Mouse (Mus musculus) forebrain, embryonic 11.5 days (tissue): ENCODE results near the gene Glp1r. TPM values are rescaled to one million over a fixed set of nuclear protein-coding genes. Genes with fewer than 3 reads are reported as not detected.

Experiments
- ATAC-seq: fragments of 200-750 bp; cut with Nextera tagmentation; replicated peaks from 2 replicates; pipeline ENCODE4 v1.8.0; 2017; ENCODE audit warnings: moderate TSS enrichment; ENCODE audit not compliant: low FRiP score
- DNase-seq: peaks from one replicate; pipeline ENCODE4 v3.0.0-alpha.2; 2017; ENCODE audit warnings: low spot score
- H3K27ac ChIP-seq: fragments of 300-500 bp; sonication (generic); 2 replicates; pipeline ENCODE4 v1.5.1; 2014; ENCODE audit warnings: low read depth, low read length
- H3K27me3 ChIP-seq: fragments of 300-500 bp; sonication (generic); 2 replicates; pipeline ENCODE4 v1.6.1; 2014; ENCODE audit warnings: mild to moderate bottlenecking, low read length, mixed read lengths; ENCODE audit not compliant: control insufficient read depth, insufficient read depth
- H3K36me3 ChIP-seq: fragments of 300-500 bp; sonication (generic); 2 replicates; pipeline ENCODE4 v1.6.1; 2014; ENCODE audit warnings: mild to moderate bottlenecking, low read length, moderate library complexity, mixed read lengths; ENCODE audit not compliant: control insufficient read depth, insufficient read depth
- H3K4me1 ChIP-seq: fragments of 300-500 bp; sonication (generic); replicated peaks from 2 replicates; pipeline ENCODE4 v1.6.1; 2014; ENCODE audit warnings: low read length, mixed read lengths; ENCODE audit not compliant: control insufficient read depth, insufficient read depth
- H3K4me2 ChIP-seq: fragments of 300-500 bp; sonication (generic); 2 replicates; pipeline ENCODE4 v1.6.1; 2014; ENCODE audit warnings: low read depth, mild to moderate bottlenecking, low read length, moderate library complexity, mixed read lengths; ENCODE audit not compliant: severe bottlenecking
- H3K4me3 ChIP-seq: fragments of 300-500 bp; sonication (generic); 2 replicates; pipeline ENCODE4 v1.5.1; 2014; ENCODE audit warnings: low read depth, low read length
- H3K9ac ChIP-seq: fragments of 300-500 bp; sonication (generic); 2 replicates; pipeline ENCODE4 v1.6.1; 2014; ENCODE audit warnings: low read length
- H3K9me3 ChIP-seq: fragments of 300-500 bp; sonication (generic); 2 replicates; pipeline ENCODE4 v1.6.1; 2016; ENCODE audit warnings: low read length, mixed read lengths; ENCODE audit not compliant: control insufficient read depth
- WGBS: fragments of 180-500 bp; shearing (Covaris S2); extraction: QIAGEN DNeasy Blood & Tissue Kit; methylation state at CpG from one replicate; pipeline ENCODE4 v1.1.7; 2014; 5-methylcytosine and 5-hydroxymethylcytosine counted together
- polyA plus RNA-seq: library from polyadenylated mRNA; unstranded; fragments of >200 nt; fragmentation: Nextera tagmentation; extraction: Ambion mirVana; gene quantifications from 2 replicates; pipeline ENCODE4 v1.2.1, GENCODE M21; 2014

Gene Glp1r
- polyA plus RNA-seq, 1 experiment from 2014 or later, result 0.05 TPM

- no peak overlapping the region for H3K27ac ChIP-seq
- ATAC-seq (no peak), DNase-seq (no peak)
These were observed 61.3 kb downstream of the Glp1r start for GRCm38 (mm10) chr17:30962880-30963279.

DNA sequence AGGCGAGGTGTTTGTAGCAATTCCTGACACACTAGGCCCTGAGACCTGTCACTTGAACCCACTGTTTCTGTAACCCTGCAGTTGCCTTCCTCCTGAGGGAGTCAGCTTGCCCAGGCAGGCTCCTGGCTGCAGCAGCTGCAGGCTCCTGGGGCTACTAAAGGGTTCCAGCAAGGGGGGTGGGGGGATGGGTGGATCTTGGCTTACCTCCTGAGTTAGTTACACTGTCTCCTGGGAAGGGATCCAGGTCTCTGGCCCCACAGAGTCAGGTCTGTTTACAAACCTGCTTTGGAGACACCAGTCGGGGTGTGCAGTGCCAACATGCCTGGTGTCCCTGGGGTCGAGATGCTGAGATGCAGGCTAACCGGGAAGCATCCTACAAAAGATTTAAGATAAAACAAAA, 68.4 kb downstream of the Glp1r start:
- H3K9me3 ChIP-seq, result no peaks in the 10 kb centered on the region
- H3K9ac ChIP-seq, result no peak overlapping the region; the same call in 1 of the 2 replicates
- H3K4me3 ChIP-seq, result no peak overlapping the region
- DNase-seq (no peak), ATAC-seq (no peak)
- H3K27me3 ChIP-seq, result no peaks in the 10 kb centered on the region
- no peaks in the 10 kb centered on the region for H3K4me1 ChIP-seq
- WGBS, result 63% methylated on average over 4 of the region's 4 CpGs
- no peak overlapping the region for H3K4me2 ChIP-seq
- H3K27ac ChIP-seq, result no peak overlapping the region
- H3K36me3 ChIP-seq, result no peaks in the 10 kb centered on the region

More at GRCm38 (mm10) chr17:30962880-30963279, 61.3 kb downstream of the Glp1r start:
- H3K9ac ChIP-seq, result no peak overlapping the region
- no peak overlapping the region for H3K4me3 ChIP-seq
- H3K4me2 ChIP-seq, result no peak overlapping the region
- H3K36me3 ChIP-seq, result no peaks in the 10 kb centered on the region
- H3K9me3 ChIP-seq, result no peaks in the 10 kb centered on the region
- no peaks in the 10 kb centered on the region for H3K27me3 ChIP-seq
- WGBS, result 37% methylated on average over 2 of the region's 2 CpGs
- no peaks in the 10 kb centered on the region for H3K4me1 ChIP-seq

DNA sequence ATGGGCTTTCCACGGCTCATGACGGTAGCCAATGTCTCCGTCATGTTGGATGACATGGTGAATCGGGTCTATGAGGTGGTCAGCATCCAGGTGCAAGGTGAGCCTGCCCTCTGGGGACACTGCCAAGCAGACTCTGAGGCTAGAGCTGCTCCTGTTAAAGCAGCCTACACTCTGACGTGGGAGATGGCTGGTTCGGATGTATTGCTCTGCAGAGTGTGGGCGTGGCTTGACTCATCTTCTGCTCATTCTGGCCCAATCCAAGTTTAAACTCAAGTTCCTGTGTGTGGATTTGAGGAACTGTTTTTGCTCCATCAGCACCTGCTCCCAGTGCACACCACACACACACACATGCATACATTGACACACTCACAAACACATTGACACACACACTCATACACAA, 70.3 kb downstream of the Glp1r start:
- H3K36me3 ChIP-seq, result no peaks in the 10 kb centered on the region
- ATAC-seq (no peak), DNase-seq (no peak)
- H3K27me3 ChIP-seq, result no peaks in the 10 kb centered on the region
- no peaks in the 10 kb centered on the region for H3K9me3 ChIP-seq
- no peaks in the 10 kb centered on the region for H3K4me1 ChIP-seq
- WGBS, result 92% methylated on average over 7 of the region's 7 CpGs
- H3K4me2 ChIP-seq, result no peak overlapping the region
- H3K9ac ChIP-seq, result no peak overlapping the region
- no peak overlapping the region for H3K4me3 ChIP-seq
- no peak overlapping the region for H3K27ac ChIP-seq

DNA sequence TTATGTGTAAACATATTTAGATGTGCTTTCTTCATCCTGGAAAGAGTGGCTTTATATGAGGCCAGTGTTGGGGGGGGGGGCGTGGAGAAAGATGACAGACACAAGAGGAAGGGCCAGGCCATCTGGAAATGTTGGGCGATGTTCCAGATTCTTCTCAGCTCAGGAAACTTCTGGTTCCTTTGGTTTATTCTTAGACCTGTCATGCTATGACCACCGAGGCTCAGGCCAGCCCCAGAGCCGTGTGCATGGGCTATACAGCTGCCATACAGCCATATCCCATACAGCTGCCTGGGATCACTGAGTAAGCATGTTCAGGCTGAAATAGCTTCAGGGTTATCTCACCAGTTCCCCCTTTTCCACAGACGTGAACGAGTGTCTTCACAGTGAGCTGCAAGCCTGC, 71.7 kb downstream of the Glp1r start:
- H3K36me3 ChIP-seq, result no peaks in the 10 kb centered on the region
- H3K9ac ChIP-seq, result no peak overlapping the region
- no peak overlapping the region for H3K4me2 ChIP-seq
- WGBS, result 87% methylated on average over 6 of the region's 6 CpGs
- no peaks in the 10 kb centered on the region for H3K27me3 ChIP-seq
- no peak overlapping the region for H3K27ac ChIP-seq
- H3K4me3 ChIP-seq, result no peak overlapping the region
- no peak for ATAC-seq
- H3K9me3 ChIP-seq, result no peaks in the 10 kb centered on the region
- no peaks in the 10 kb centered on the region for H3K4me1 ChIP-seq
- DNase-seq, result no peak

DNA sequence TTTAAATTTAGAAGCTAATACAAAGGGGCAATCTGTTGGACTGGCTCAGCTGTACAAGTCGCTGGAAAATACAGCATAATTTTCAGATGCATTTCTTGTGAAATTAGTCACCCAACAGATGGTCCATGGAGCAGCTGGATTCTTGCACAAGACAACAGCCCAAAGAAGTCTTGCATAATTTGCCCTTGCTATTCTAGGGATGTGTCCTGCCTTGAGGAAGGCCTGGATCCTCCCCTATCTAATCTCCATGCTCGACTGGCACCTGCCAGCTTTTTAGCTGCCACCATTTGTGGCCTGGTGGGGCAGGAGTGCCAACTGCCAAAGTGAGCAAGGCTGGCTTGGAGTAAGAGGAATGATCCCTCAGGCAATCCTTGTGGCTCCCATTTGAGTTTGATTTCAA, 75.7 kb downstream of the Glp1r start:
- WGBS, result 76% methylated on average over 2 of the region's 2 CpGs
- no peaks in the 10 kb centered on the region for H3K27me3 ChIP-seq
- no peak overlapping the region for H3K27ac ChIP-seq
- DNase-seq, result no peak
- no peaks in the 10 kb centered on the region for H3K36me3 ChIP-seq
- no peaks in the 10 kb centered on the region for H3K9me3 ChIP-seq
- no peaks in the 10 kb centered on the region for H3K4me1 ChIP-seq
- ATAC-seq, result no peak
- no peak overlapping the region for H3K9ac ChIP-seq
- no peak overlapping the region for H3K4me3 ChIP-seq
- no peak overlapping the region for H3K4me2 ChIP-seq

- Histone ChIP-seq H3K27ac (no peak overlapping the region), H3K9me3 (no peaks in the 10 kb centered on the region), H3K27me3 (no peaks in the 10 kb centered on the region), H3K4me3 (no peak overlapping the region), H3K4me2 (no peak overlapping the region), H3K9ac (no peak overlapping the region), H3K36me3 (no peaks in the 10 kb centered on the region), H3K4me1 (no peaks in the 10 kb centered on the region)
- DNase-seq, result no peak
- 83% methylated on average over 10 of the region's 10 CpGs for WGBS
- no peak for ATAC-seq
These were observed 76.9 kb downstream of the Glp1r start for GRCm38 (mm10) chr17:30978556-30978955.

GRCm38 (mm10) chr17:30983521-30983920, 81.9 kb downstream of the Glp1r start:
- Histone ChIP-seq H3K4me1 (no peaks in the 10 kb centered on the region), H3K9ac (no peak overlapping the region), H3K27ac (no peak overlapping the region), H3K4me3 (no peak overlapping the region), H3K27me3 (no peaks in the 10 kb centered on the region), H3K4me2 (no peak overlapping the region), H3K9me3 (no peaks in the 10 kb centered on the region), H3K36me3 (no peaks in the 10 kb centered on the region)
- DNase-seq, result no peak
- 83% methylated on average over 4 of the region's 4 CpGs for WGBS
- ATAC-seq, result no peak

DNA sequence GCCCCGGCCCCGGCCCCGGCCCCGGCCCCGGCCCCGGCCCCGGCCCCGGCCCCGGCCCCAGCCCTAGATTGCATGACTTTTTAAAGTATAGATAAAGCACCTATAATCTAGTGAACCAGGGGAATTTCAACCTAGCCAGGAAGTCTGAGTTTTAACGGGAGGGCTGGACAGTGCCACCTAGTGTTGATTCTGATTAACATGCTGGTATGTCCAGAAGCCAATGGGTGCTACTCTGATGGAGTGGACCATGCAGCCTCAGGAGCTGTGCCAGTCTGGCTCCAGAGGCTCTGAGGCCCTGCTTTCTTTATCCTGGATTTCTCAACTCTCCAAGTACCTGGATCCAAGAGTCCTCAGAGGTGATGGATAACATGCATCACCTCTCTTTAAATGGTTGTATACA, 88.6 kb downstream of the Glp1r start:
- H3K9me3 ChIP-seq, result no peaks in the 10 kb centered on the region
- WGBS, result 85% methylated on average over 10 of the region's 10 CpGs
- H3K4me3 ChIP-seq, result no peak overlapping the region
- H3K4me2 ChIP-seq, result no peak overlapping the region
- no peaks in the 10 kb centered on the region for H3K36me3 ChIP-seq
- no peaks in the 10 kb centered on the region for H3K4me1 ChIP-seq
- no peak for ATAC-seq
- H3K9ac ChIP-seq, result no peak overlapping the region
- H3K27me3 ChIP-seq, result no peaks in the 10 kb centered on the region
- DNase-seq, result no peak
- no peak overlapping the region for H3K27ac ChIP-seq
